Mouse (Mus musculus) G1E (cell line): ENCODE measurements around the gene Fut2.

ENCODE experiments used
- CTCF ChIP-seq: IDR thresholded peaks from 2 replicates; pipeline ENCODE4 v1.5.1; 2012; ENCODE audit warnings: low read depth, low read length, inconsistent platforms, mixed read lengths
- GATA1 ChIP-seq: IDR thresholded peaks from 2 replicates; pipeline ENCODE4 v1.6.1; 2012; ENCODE audit warnings: borderline replicate concordance, low read length, inconsistent platforms, mixed read lengths
- TAL1 ChIP-seq: conservative IDR thresholded peaks from 2 replicates; pipeline ENCODE4 v1.6.1; 2012; ENCODE audit warnings: low read depth, low read length, inconsistent platforms, mixed read lengths

DNA sequence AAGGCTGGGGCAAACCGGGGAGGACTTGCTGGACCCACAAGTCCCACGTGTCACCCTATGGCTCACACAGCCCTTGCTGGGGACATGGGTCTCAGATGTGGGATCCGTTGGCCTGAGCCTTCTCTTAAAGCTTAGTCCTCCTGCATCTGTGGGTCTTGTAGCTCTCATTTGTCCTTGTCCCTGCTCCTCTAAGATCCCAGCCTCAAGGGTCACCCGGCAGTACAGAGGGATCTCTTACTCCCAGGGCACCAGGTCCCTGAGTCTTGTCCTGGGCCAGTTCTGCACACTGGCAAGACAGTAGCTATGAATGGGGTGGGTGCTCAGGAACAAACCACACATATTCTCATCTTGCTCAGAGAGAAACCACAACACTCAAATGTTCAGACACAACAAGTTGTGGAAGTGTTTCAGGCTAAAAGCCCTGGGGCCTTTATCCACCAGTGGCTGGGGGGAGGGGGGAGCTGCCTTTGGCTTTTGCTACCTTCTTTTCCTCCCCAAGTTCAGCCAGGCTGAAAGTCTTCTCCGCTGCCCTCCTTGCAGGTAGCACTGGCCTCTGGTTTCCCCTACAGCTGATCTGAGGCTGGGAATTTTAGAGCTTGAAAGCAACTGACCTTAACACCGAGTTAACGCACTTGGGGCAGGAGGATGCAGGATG lies 17.3 kb upstream of the Fut2 start, which contains the start of gene Ntn5:
- TF ChIP-seq CTCF, result no peak
- TF ChIP-seq TAL1, result no peak
- TF ChIP-seq GATA1, result no peak
